Mouse (Mus musculus) liver, adult 2 months (tissue): ENCODE results near the gene Ubac2.

Experiments
- CTCF ChIP-seq: fragments of 200-500 bp; IDR thresholded peaks from 2 replicates; pipeline ENCODE4 v1.5.1; 2011; ENCODE audit warnings: low read depth, low read length, control low read depth
- POLR2A ChIP-seq: fragments of 200-500 bp; IDR thresholded peaks from 2 replicates; pipeline ENCODE4 v1.6.1; 2011; ENCODE audit warnings: low read length, control low read depth; ENCODE audit not compliant: insufficient read depth; ENCODE audit errors: extremely low read depth

DNA sequence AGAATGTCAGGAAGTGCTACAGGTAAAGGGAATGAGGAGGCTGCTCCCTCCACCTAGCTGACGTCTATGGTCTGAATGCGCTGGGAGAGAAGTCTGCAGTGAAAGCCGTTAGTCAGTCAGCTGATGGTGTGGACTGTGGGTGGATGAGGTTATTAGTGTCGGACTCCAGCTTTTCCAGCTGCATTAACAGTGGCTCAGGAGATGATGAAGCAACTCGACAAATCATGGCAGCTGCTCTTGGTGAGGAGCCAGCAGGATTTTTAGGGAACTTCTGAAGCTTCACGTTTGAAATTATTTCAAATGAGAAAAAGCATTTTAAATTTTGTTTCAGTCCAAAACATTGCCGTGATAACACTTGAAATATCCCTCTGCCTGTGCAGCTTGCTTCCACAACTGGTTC is 131.9 kb downstream of the Ubac2 start:
- TF ChIP-seq CTCF (no peak), POLR2A (no peak)
